Mouse (Mus musculus): ENCODE measurements around the gene Kcnn1. TPM values are rescaled to one million over a fixed set of nuclear protein-coding genes. Genes with fewer than 3 reads are reported as not detected.

Gene Kcnn1
- polyA plus RNA-seq, 1 experiment from 2014 or later = 1.8 TPM

DNA sequence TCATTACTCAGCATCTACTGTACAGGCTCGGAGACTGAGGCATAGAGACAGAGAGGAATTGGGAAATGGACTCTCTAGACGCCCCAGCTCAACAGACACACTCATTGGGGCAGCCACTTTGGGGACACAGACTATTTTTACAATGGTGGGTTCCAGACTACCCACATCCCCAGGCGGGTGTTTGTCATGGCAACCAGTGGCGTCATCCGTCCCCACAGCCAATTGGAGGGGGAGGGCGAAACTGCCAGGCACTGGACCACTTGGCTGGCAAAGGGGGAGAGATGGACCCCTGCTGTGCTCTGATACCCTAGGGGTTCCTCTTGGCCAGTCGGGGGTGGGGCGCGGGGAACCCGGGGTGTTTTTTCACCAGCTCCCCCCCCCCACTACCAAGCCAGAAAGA lies 62.4 kb downstream of the Kcnn1 start:
- Histone ChIP-seq H3K4me1 (ENCODE audit: control insufficient read depth in 2 of 2, insufficient read depth in 2 of 2, low read length in 2 of 2) (peaks cover 8 to 15% of the 10 kb centered on the region in 2 experiments; a peak in 3 of 4 replicates), H3K27me3 (ENCODE audit: control insufficient read depth, insufficient read depth, low read length) (peaks cover 54% of the 10 kb centered on the region), H3K4me2 (ENCODE audit: low read length) (no peak overlapping the region), H3K27ac (replicated peaks in 1 of 2; ENCODE audit: control insufficient read depth in 1 of 2, insufficient read depth in 1 of 2, low read depth in 2 of 2, low read length in 2 of 2) (no peak overlapping the region), H3K4me3 (ENCODE audit: control insufficient read depth in 1 of 2, insufficient read depth in 1 of 2, low read depth in 1 of 2, low read length in 2 of 2) (no peak overlapping the region), H3K9me3 (ENCODE audit: control insufficient read depth, low read length) (no peaks in the 10 kb centered on the region), H3K36me3 (ENCODE audit: control insufficient read depth, insufficient read depth, low read length) (no peaks in the 10 kb centered on the region), H3K9ac (ENCODE audit: low read length) (no peak overlapping the region)
- 41% methylated on average over 10 of the region's 10 CpGs for WGBS
- no peak for ATAC-seq (ENCODE audit: insufficient number of reproducible peaks, insufficient read depth, low FRiP score, low read depth)

DNA sequence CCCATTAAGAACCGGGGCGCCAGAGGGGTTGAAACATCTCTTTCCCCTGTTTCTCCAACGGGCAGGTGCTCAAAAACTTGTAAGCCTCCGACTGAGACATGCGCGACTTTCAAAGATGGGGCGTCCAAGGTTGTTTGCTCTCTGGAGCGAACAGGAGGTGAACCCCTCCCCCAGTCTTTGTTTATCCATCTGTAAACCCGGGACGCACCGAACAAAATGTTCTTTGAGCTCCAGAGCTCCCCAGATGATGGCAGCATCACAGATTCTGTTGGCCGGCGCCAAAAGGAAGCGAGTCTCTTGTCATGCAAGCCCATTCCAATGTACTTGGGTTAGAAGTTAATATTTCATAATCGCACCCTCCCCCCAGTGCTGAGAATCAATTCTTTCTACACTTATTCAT lies 64.8 kb downstream of the Kcnn1 start:
- Histone ChIP-seq H3K9me3 (ENCODE audit: control insufficient read depth, low read length) (no peaks in the 10 kb centered on the region), H3K27me3 (ENCODE audit: control insufficient read depth, insufficient read depth, low read length) (peaks cover 58% of the 10 kb centered on the region), H3K27ac (replicated peaks in 1 of 2; ENCODE audit: control insufficient read depth in 1 of 2, insufficient read depth in 1 of 2, low read depth in 2 of 2, low read length in 2 of 2) (no peak overlapping the region), H3K4me3 (ENCODE audit: control insufficient read depth in 1 of 2, insufficient read depth in 1 of 2, low read depth in 1 of 2, low read length in 2 of 2) (peak overlapping the region; percentile 50 to 52; a peak in 2 of 4 replicates), H3K9ac (ENCODE audit: low read length) (no peak overlapping the region), H3K4me1 (ENCODE audit: control insufficient read depth in 2 of 2, insufficient read depth in 2 of 2, low read length in 2 of 2) (peaks cover 4 to 8% of the 10 kb centered on the region in 2 experiments; a peak in 3 of 4 replicates), H3K4me2 (ENCODE audit: low read length) (peak overlapping the region; percentile 66; the same call in 1 of the 2 replicates), H3K36me3 (ENCODE audit: control insufficient read depth, insufficient read depth, low read length) (no peaks in the 10 kb centered on the region)
- 16% methylated on average over 15 of the region's 15 CpGs for WGBS
- ATAC-seq (ENCODE audit: insufficient number of reproducible peaks, insufficient read depth, low FRiP score, low read depth) = no peak

DNA sequence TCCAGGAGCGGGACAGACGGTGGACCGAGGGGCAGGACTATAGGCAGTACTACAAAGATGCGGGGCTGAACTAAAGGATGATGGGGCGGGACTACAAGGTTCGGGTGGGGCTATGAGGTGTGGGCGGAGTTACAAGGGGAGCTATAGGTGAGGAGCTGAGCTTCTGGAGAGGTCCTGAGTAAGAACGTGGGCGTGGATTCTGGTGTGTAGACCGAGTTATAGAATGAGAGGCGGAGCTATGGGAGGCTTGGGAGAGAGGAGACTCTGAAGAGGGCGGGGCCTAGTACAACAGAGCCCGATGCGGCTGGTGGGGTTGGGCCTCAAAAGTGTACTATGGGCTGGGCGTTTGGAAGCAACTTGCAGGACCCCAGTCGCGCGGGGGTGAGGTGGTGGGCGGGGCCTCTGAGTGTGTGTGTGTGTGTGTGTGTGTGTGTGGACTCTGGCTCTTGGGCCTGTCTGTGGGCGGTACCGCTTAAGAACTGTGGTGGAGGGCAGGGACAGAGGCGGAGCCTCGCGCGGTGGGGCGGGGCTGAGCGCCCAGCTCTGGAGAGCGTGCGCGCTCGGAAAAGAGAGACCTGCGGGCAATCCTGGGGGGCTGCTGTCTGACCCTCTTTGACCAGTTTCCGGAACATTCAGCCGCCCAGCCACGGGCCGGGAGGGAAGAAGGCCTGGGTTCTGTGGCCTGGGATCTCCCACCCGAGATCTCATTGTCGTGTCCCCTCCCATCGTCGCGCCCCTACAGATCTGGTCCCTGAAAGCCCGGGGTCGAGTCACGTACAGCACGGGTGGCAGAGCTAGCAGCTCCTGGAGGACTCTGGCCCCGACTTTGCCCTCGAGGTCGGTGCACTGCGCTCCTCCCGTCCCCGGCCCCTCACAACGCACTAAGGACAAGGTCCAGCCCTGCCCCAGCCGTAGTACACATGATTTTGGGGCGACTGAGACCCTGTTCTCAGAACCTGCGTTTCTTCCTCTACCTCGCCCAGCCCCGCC lies 65.7 kb downstream of the Kcnn1 start:
- Histone ChIP-seq H3K9ac (ENCODE audit: low read length) (peak overlapping the region; percentile 74), H3K27ac (replicated peaks in 1 of 2; ENCODE audit: control insufficient read depth in 1 of 2, insufficient read depth in 1 of 2, low read depth in 2 of 2, low read length in 2 of 2) (no peak overlapping the region), H3K4me2 (ENCODE audit: low read length) (peak overlapping the region; percentile 66), H3K4me3 (ENCODE audit: control insufficient read depth in 1 of 2, insufficient read depth in 1 of 2, low read depth in 1 of 2, low read length in 2 of 2) (peak overlapping the region; percentile 50 to 52), H3K9me3 (ENCODE audit: control insufficient read depth, low read length) (no peaks in the 10 kb centered on the region), H3K4me1 (ENCODE audit: control insufficient read depth in 2 of 2, insufficient read depth in 2 of 2, low read length in 2 of 2) (peaks cover 10 to 14% of the 10 kb centered on the region in 2 experiments; a peak in 3 of 4 replicates), H3K36me3 (ENCODE audit: control insufficient read depth, insufficient read depth, low read length) (no peaks in the 10 kb centered on the region), H3K27me3 (ENCODE audit: control insufficient read depth, insufficient read depth, low read length) (peaks cover 55% of the 10 kb centered on the region)
- ATAC-seq (ENCODE audit: insufficient number of reproducible peaks, insufficient read depth, low FRiP score, low read depth) = peak; percentile 76
- under 1% methylated on average over 57 of the region's 57 CpGs for WGBS

DNA sequence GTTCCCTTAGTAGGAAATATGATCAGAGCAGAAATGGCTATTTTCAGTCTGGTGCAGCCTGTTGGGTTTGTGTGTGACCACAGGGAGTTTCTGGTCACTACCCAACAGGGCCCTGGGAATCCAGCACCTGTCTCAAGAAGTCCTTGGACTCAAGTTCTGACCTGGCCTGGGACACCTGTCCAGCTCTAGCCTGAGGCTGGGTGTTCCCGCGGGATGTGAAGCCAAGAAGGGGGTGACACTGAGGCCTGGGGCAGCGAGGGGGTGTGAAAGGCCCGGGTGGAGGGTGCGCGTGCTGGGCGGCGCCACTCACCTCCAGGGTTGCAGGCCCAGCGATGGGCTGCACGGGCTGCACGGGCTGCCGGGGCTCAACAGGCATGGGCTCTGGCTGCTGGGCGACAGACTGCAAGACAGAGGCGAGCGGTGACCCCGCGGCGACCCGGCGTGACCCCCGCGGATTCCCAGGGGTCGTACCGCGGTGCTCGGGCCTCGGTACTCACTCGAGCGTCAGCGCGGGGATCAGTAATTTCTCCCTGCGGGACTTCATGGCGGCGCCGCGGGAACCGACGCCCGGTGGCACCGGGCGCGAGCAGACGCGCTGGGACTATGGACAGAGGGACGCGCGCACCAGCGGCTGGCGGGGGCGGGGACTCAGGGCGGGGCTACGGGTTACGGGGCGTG lies 66.5 kb downstream of the Kcnn1 start:
- ATAC-seq (ENCODE audit: insufficient number of reproducible peaks, insufficient read depth, low FRiP score, low read depth) = no peak
- 5% methylated on average over 54 of the region's 54 CpGs for WGBS
- peaks cover 52% of the 10 kb centered on the region for H3K27me3 ChIP-seq (ENCODE audit: control insufficient read depth, insufficient read depth, low read length)
- H3K27ac ChIP-seq (replicated peaks in 1 of 2; ENCODE audit: control insufficient read depth in 1 of 2, insufficient read depth in 1 of 2, low read depth in 2 of 2, low read length in 2 of 2) = no peak overlapping the region
- peak overlapping the region; percentile 74 for H3K9ac ChIP-seq (ENCODE audit: low read length)
- H3K4me1 ChIP-seq (ENCODE audit: control insufficient read depth in 2 of 2, insufficient read depth in 2 of 2, low read length in 2 of 2) = peaks cover 10 to 19% of the 10 kb centered on the region in 2 experiments; a peak in 3 of 4 replicates
- H3K4me3 ChIP-seq (ENCODE audit: control insufficient read depth in 1 of 2, insufficient read depth in 1 of 2, low read depth in 1 of 2, low read length in 2 of 2) = peak overlapping the region; percentile 50 to 52
- H3K9me3 ChIP-seq (ENCODE audit: control insufficient read depth, low read length) = no peaks in the 10 kb centered on the region
- H3K36me3 ChIP-seq (ENCODE audit: control insufficient read depth, insufficient read depth, low read length) = no peaks in the 10 kb centered on the region
- H3K4me2 ChIP-seq (ENCODE audit: low read length) = peak overlapping the region; percentile 66

DNA sequence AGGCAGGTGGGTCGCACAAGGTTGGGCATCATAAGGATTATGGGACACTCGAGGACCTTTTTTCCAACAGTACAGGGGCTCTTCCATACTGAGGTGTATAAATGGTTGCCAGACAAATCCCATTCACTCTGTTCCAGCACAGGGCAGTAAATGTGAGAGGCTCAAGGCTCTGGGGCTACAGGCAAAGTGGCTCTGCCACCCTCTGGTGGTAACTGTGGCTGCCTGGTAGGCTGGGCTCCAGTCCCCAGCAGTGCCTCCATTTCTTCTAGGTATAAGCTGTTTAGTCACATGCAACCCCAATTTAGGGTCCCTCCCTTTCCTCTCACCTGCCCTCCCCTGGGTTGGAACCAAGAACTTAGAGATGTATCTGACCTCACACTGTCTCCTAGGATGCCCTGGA lies 67.7 kb downstream of the Kcnn1 start:
- Histone ChIP-seq H3K4me3 (ENCODE audit: control insufficient read depth in 1 of 2, insufficient read depth in 1 of 2, low read depth in 1 of 2, low read length in 2 of 2) (no peak overlapping the region), H3K9ac (ENCODE audit: low read length) (no peak overlapping the region), H3K4me1 (ENCODE audit: control insufficient read depth in 2 of 2, insufficient read depth in 2 of 2, low read length in 2 of 2) (peaks cover 10 to 28% of the 10 kb centered on the region in 2 experiments; a peak in 3 of 4 replicates), H3K27ac (replicated peaks in 1 of 2; ENCODE audit: control insufficient read depth in 1 of 2, insufficient read depth in 1 of 2, low read depth in 2 of 2, low read length in 2 of 2) (no peak overlapping the region), H3K4me2 (ENCODE audit: low read length) (no peak overlapping the region), H3K27me3 (ENCODE audit: control insufficient read depth, insufficient read depth, low read length) (peaks cover 44% of the 10 kb centered on the region), H3K9me3 (ENCODE audit: control insufficient read depth, low read length) (no peaks in the 10 kb centered on the region), H3K36me3 (ENCODE audit: control insufficient read depth, insufficient read depth, low read length) (no peaks in the 10 kb centered on the region)
- WGBS = 91% methylated on average over 2 of the region's 2 CpGs
- no peak for ATAC-seq (ENCODE audit: insufficient number of reproducible peaks, insufficient read depth, low FRiP score, low read depth)

GRCm38 (mm10) chr8:70794215-70794614 lies 68.8 kb downstream of the Kcnn1 start:
- Histone ChIP-seq H3K4me3 (ENCODE audit: control insufficient read depth in 1 of 2, insufficient read depth in 1 of 2, low read depth in 1 of 2, low read length in 2 of 2) (no peak overlapping the region), H3K4me1 (ENCODE audit: control insufficient read depth in 2 of 2, insufficient read depth in 2 of 2, low read length in 2 of 2) (peaks cover 10 to 28% of the 10 kb centered on the region in 2 experiments; a peak in 3 of 4 replicates), H3K27me3 (ENCODE audit: control insufficient read depth, insufficient read depth, low read length) (peaks cover 33% of the 10 kb centered on the region), H3K36me3 (ENCODE audit: control insufficient read depth, insufficient read depth, low read length) (no peaks in the 10 kb centered on the region), H3K27ac (replicated peaks in 1 of 2; ENCODE audit: control insufficient read depth in 1 of 2, insufficient read depth in 1 of 2, low read depth in 2 of 2, low read length in 2 of 2) (no peak overlapping the region), H3K4me2 (ENCODE audit: low read length) (no peak overlapping the region), H3K9ac (ENCODE audit: low read length) (no peak overlapping the region), H3K9me3 (ENCODE audit: control insufficient read depth, low read length) (no peaks in the 10 kb centered on the region)
- no peak for ATAC-seq (ENCODE audit: insufficient number of reproducible peaks, insufficient read depth, low FRiP score, low read depth)
- 70% methylated on average over 2 of the region's 2 CpGs for WGBS

DNA sequence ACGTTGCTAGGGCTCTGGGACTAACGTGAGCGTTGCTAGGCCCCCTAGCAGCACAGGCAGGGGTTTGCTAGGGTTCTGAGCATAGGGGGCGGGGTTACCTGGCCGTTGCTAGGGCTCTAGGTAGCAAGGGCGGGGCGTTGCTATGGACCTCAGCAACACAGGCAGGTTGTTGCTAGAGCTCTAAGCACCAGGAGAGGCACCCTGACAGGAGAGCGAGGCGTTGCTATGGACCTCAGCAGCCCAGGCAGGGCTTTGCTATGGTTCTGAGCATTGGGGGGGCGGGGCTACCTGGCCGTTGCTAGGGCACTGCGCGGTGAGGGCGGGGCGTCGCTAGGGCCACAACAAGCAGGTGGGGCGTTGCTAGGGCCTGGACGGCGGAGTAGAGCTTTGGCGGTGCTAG lies 70.4 kb downstream of the Kcnn1 start:
- Histone ChIP-seq H3K36me3 (ENCODE audit: control insufficient read depth, insufficient read depth, low read length) (0 out of 2 replicates have a peak, but pooled peaks cover 5% of the 10 kb centered on the region), H3K4me3 (ENCODE audit: control insufficient read depth in 1 of 2, insufficient read depth in 1 of 2, low read depth in 1 of 2, low read length in 2 of 2) (peak overlapping the region; percentile 69 to 74), H3K27me3 (ENCODE audit: control insufficient read depth, insufficient read depth, low read length) (peaks cover 23% of the 10 kb centered on the region), H3K4me2 (ENCODE audit: low read length) (peak overlapping the region; percentile 84), H3K9me3 (ENCODE audit: control insufficient read depth, low read length) (no peaks in the 10 kb centered on the region), H3K27ac (replicated peaks in 1 of 2; ENCODE audit: control insufficient read depth in 1 of 2, insufficient read depth in 1 of 2, low read depth in 2 of 2, low read length in 2 of 2) (peak overlapping the region in 1 of 2 experiments; percentile 31; a peak in 1 of 4 replicates), H3K9ac (ENCODE audit: low read length) (peak overlapping the region; percentile 39; the same call in 1 of the 2 replicates), H3K4me1 (ENCODE audit: control insufficient read depth in 2 of 2, insufficient read depth in 2 of 2, low read length in 2 of 2) (peaks cover 11 to 31% of the 10 kb centered on the region in 2 experiments; a peak in 3 of 4 replicates)
- ATAC-seq (ENCODE audit: insufficient number of reproducible peaks, insufficient read depth, low FRiP score, low read depth) = 0 out of 2 replicates have a peak, but pooled peaks have one; percentile 2
- under 1% methylated on average over 20 of the region's 20 CpGs for WGBS
